Mouse (Mus musculus) gastrocnemius, postnatal 25 days (tissue): ENCODE measurements around the gene Rnf40. TPM values are rescaled to one million over a fixed set of nuclear protein-coding genes. Genes with fewer than 3 reads are reported as not detected.

ENCODE experiments used
- DNase-seq: peaks from one replicate; pipeline ENCODE4 v3.0.0; 2022
- total RNA-seq, 2 experiments: library from RNA; stranded (reverse); gene quantifications; 1 replicate in 1 of 2; 2 replicates in 1 of 2; pipeline ENCODE4 v1.2.3; 2021

Rnf40 gene
- total RNA-seq, 2 experiments from 2014 or later: 29.4 to 30.0 TPM

GRCm38 (mm10) chr7:127651624-127652023 is 63.1 kb downstream of the Rnf40 start:
- DNase-seq: no peak

DNA sequence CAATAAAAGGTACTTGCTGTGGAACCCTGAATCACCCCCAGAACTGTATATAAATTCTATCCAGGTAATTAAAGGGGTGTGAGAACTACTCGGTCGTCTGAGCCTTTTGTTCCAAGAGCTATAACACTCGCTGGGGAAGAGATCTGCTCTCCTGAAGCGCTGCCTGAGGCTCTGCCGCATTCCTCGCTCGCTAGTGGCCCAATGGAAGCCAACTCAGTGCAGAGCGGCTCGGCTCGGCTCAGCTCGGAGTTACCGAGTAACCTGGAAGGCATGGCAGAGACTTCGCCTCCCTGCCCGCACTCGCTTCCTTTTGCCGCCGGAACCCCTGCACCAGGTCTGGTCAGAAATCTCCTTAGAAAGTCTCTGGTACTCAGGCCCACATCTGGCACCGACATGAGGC is 63.5 kb downstream of the Rnf40 start:
- no peak for DNase-seq

DNA sequence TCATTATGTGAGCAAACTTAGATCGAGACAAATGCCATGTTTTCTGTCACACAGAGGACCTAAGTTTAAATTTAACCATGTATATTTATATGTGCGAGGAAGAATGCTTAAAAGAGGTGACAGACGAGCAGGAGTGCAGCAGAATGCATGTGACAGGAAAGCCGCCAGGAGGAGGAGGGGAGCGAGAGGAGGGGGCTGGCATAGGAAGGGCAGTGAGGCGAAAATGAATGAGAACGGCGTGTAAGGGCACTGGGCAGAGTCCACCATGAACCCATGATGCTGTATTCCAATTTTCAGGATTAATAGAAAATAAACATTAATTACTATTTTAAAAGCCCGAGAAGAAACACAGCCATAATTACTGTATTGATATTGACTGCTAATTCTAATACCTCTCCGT is 65.8 kb downstream of the Rnf40 start:
- no peak for DNase-seq

Other genes with a start within 250 kb of the Rnf40 start
- 10 to 100 TPM; 27.0 to 28.4 TPM for gene Zfp768, start 243.2 kb upstream of the Rnf40 start, total RNA-seq
- 1 to 10 TPM; 2.9 to 3.0 TPM for gene Zfp747, start 212.7 kb upstream of the Rnf40 start, total RNA-seq
- gene 9130019O22Rik, start 201.6 kb upstream of the Rnf40 start, total RNA-seq: 1 to 10 TPM; 1.5 TPM
- 1 to 10 TPM; 1.7 to 1.8 TPM for gene E430018J23Rik, start 195.1 kb upstream of the Rnf40 start, total RNA-seq
- gene Zfp764, start 181.9 kb upstream of the Rnf40 start, total RNA-seq: 1 to 10 TPM; 1.7 TPM
- gene Zfp688, start 166.7 kb upstream of the Rnf40 start, total RNA-seq: 1 to 10 TPM; 2.0 to 2.7 TPM
- gene Zfp689, start 139.6 kb upstream of the Rnf40 start, total RNA-seq: 1 to 10 TPM in 1 of 2 experiments, under 1 TPM in 1; 0.67 to 1.0 TPM
- 10 to 100 TPM; 17.3 to 17.7 TPM for gene Prr14, start 129.2 kb upstream of the Rnf40 start, total RNA-seq
- 10 to 100 TPM; 15.8 to 16.8 TPM for gene Fbrs, start 109.6 kb upstream of the Rnf40 start, total RNA-seq
- gene Srcap, start 76.8 kb upstream of the Rnf40 start, total RNA-seq: 10 to 100 TPM; 46.1 to 47.6 TPM
- 1 to 10 TPM; 4.7 to 5.2 TPM for gene Gm42715, start 69.2 kb upstream of the Rnf40 start, total RNA-seq
- not detected for gene Tmem265, start 27.4 kb upstream of the Rnf40 start, total RNA-seq
- gene Phkg2, start 15.4 kb upstream of the Rnf40 start, total RNA-seq: 1 to 10 TPM; 8.2 to 9.4 TPM
- 1 to 10 TPM; 2.1 to 4.5 TPM for gene Ccdc189, start 172 bp upstream of the Rnf40 start, total RNA-seq
- 1 to 10 TPM; 8.4 to 9.4 TPM for gene Zfp629, start 27.0 kb downstream of the Rnf40 start, total RNA-seq
- 10 to 100 TPM; 41.2 to 41.7 TPM for gene Bcl7c, start 120.2 kb downstream of the Rnf40 start, total RNA-seq
- gene Ctf1, start 124.0 kb downstream of the Rnf40 start, total RNA-seq: 10 to 100 TPM; 13.8 to 15.1 TPM
- not detected for gene Ctf2, start 143.4 kb downstream of the Rnf40 start, total RNA-seq
- 1 to 10 TPM; 1.9 to 2.4 TPM for gene Fbxl19, start 155.8 kb downstream of the Rnf40 start, total RNA-seq
- 1 to 10 TPM; 8.9 to 9.5 TPM for gene Orai3, start 181.0 kb downstream of the Rnf40 start, total RNA-seq
- 10 to 100 TPM; 15.0 to 15.4 TPM for gene Setd1a, start 187.9 kb downstream of the Rnf40 start, total RNA-seq
- gene Gm49388, start 196.8 kb downstream of the Rnf40 start, total RNA-seq: 1 to 10 TPM; 2.4 to 2.5 TPM
- gene Hsd3b7, start 211.8 kb downstream of the Rnf40 start, total RNA-seq: 1 to 10 TPM; 4.4 to 9.1 TPM
- gene Stx4a, start 235.5 kb downstream of the Rnf40 start, total RNA-seq: 10 to 100 TPM; 46.4 to 47.2 TPM
- 1 to 10 TPM in 1 of 2 experiments, under 1 TPM in 1; 0.64 to 1.2 TPM for gene Stx1b, start 235.8 kb downstream of the Rnf40 start, total RNA-seq